Mouse (Mus musculus) erythroblast, adult 5-6 weeks (primary cell): Measurements from ENCODE around the gene Hps3. TPM values are rescaled to one million over a fixed set of nuclear protein-coding genes. Genes with fewer than 3 reads are reported as not detected.
A peak's percentile ranks its signal among the peaks of the same experiment; 100 is the strongest.
"Not testable (repeated sequence)": the region's sequence is repeated elsewhere in the genome, so short reads cannot be mapped to it uniquely, and the experiment has no call there.

Experiments used
- ATAC-seq: replicated peaks from 2 replicates; pipeline ENCODE4 v1.8.0; 2016; ENCODE audit warnings: moderate number of reproducible peaks, mild to moderate bottlenecking, moderate TSS enrichment, inconsistent platforms; ENCODE audit not compliant: poor library complexity, low FRiP score, severe bottlenecking
- total RNA-seq, 2 experiments: library from RNA; stranded (forward) in 1 of 2; stranded (reverse) in 1 of 2; fragments of 150-400 nt in 1 of 2; fragments of 200-764, 138-1000 nt in 1 of 2; gene quantifications; 2 replicates each; pipeline versions ENCODE4 v1.2.3 to v1.2.4; 2015 to 2017; ENCODE audit warnings: low replicate concordance in 2 of 2

Hps3 gene
- total RNA-seq (2015; ENCODE audit: low replicate concordance) (14.0 and 14.6 TPM in 2 replicates), total RNA-seq (2017; ENCODE audit: low replicate concordance) (5.8 and 8.9 TPM in 2 replicates)

GRCm38 (mm10) chr3:20034719-20035404, at the start of gene Hps3:
Hps3 (minus strand) TSS chr3:20035315.
- ATAC-seq, result peak; percentile 97

GRCm38 (mm10) chr3:20082161-20082560, 47.0 kb upstream of the Hps3 start:
- no peak for ATAC-seq

- no peak for ATAC-seq
Measured at GRCm38 (mm10) chr3:20076145-20077053, 41.3 kb upstream of the Hps3 start.

GRCm38 (mm10) chr3:20058197-20058541, 23.1 kb upstream of the Hps3 start:
- ATAC-seq, result no peak

GRCm38 (mm10) chr3:20057306-20058196, 22.4 kb upstream of the Hps3 start, which contains the start of gene Hltf:
Hltf (plus strand) TSS chr3:20057811.
- ATAC-seq, result peak; percentile 100

- not testable (repeated sequence) for ATAC-seq
Measured at GRCm38 (mm10) chr3:20044736-20045135, 9.6 kb upstream of the Hps3 start.

- not testable (repeated sequence) for ATAC-seq
Measured at GRCm38 (mm10) chr3:20041461-20041860, 6.3 kb upstream of the Hps3 start.

GRCm38 (mm10) chr3:20036069-20036468, 954 bp upstream of the Hps3 start:
- no peak for ATAC-seq

GRCm38 (mm10) chr3:20033761-20034718, 1.1 kb downstream of the Hps3 start:
- ATAC-seq, result no peak

- ATAC-seq, result no peak
Measured at GRCm38 (mm10) chr3:20030807-20031206, 4.3 kb downstream of the Hps3 start.

GRCm38 (mm10) chr3:20028640-20029039, 6.5 kb downstream of the Hps3 start:
- no peak for ATAC-seq

GRCm38 (mm10) chr3:20027788-20028187, 7.3 kb downstream of the Hps3 start:
- ATAC-seq, result no peak

- ATAC-seq, result no peak
Measured at GRCm38 (mm10) chr3:20026996-20027689, 8.0 kb downstream of the Hps3 start.

GRCm38 (mm10) chr3:20026481-20026880, 8.6 kb downstream of the Hps3 start:
- no peak for ATAC-seq

- no peak for ATAC-seq
Measured at GRCm38 (mm10) chr3:20023832-20024231, 11.3 kb downstream of the Hps3 start.

GRCm38 (mm10) chr3:20018076-20018475, 17.0 kb downstream of the Hps3 start:
- ATAC-seq, result no peak

GRCm38 (mm10) chr3:20014454-20014853, 20.7 kb downstream of the Hps3 start:
- ATAC-seq, result no peak

- not testable (repeated sequence) for ATAC-seq
Measured at GRCm38 (mm10) chr3:20010905-20011304, 24.2 kb downstream of the Hps3 start.
